Mouse (Mus musculus) hindbrain, embryonic 13.5 days (tissue): ENCODE measurements around the gene Trpm1. TPM values are rescaled to one million over a fixed set of nuclear protein-coding genes. Genes with fewer than 3 reads are reported as not detected.

Source experiments
- ATAC-seq: fragments of 200-750 bp; cut with Nextera tagmentation; 2 replicates; pipeline ENCODE4 v1.8.0; 2017; ENCODE audit warnings: moderate TSS enrichment; ENCODE audit not compliant: low FRiP score
- H3K27ac ChIP-seq: fragments of 300-500 bp; sonication (generic); 2 replicates; pipeline ENCODE4 v1.5.1; 2015; ENCODE audit warnings: inconsistent platforms, mild to moderate bottlenecking, moderate library complexity
- H3K27me3 ChIP-seq: fragments of 300-500 bp; sonication (generic); 2 replicates; pipeline ENCODE4 v1.6.1; 2015; ENCODE audit warnings: mild to moderate bottlenecking, inconsistent platforms
- H3K36me3 ChIP-seq: fragments of 300-500 bp; sonication (generic); 2 replicates; pipeline ENCODE4 v1.6.1; 2015; ENCODE audit warnings: mild to moderate bottlenecking, inconsistent platforms
- H3K4me1 ChIP-seq: fragments of 300-500 bp; sonication (generic); replicated peaks from 2 replicates; pipeline ENCODE4 v1.6.1; 2015; ENCODE audit warnings: inconsistent platforms
- H3K4me2 ChIP-seq: fragments of 300-500 bp; sonication (generic); 2 replicates; pipeline ENCODE4 v1.6.1; 2015; ENCODE audit warnings: inconsistent platforms, mild to moderate bottlenecking, moderate library complexity
- H3K4me3 ChIP-seq: fragments of 300-500 bp; sonication (generic); 2 replicates; pipeline ENCODE4 v1.5.1; 2015; ENCODE audit warnings: mild to moderate bottlenecking, inconsistent platforms
- H3K9ac ChIP-seq: fragments of 300-500 bp; sonication (generic); 2 replicates; pipeline ENCODE4 v1.6.1; 2015; ENCODE audit warnings: mild to moderate bottlenecking, inconsistent platforms
- H3K9me3 ChIP-seq: fragments of 300-500 bp; sonication (generic); 2 replicates; pipeline ENCODE4 v1.6.1; 2016; ENCODE audit warnings: inconsistent platforms
- WGBS: fragments of 180-500 bp; shearing (Covaris S2); methylation state at CpG from one replicate; pipeline ENCODE4 v1.1.7; 2015; 5-methylcytosine and 5-hydroxymethylcytosine counted together
- polyA plus RNA-seq: library from polyadenylated mRNA; unstranded; fragments of >200 nt; fragmentation: Nextera tagmentation; extraction: Ambion mirVana; gene quantifications from 2 replicates; pipeline ENCODE4 v1.2.1, GENCODE M21; 2015

Gene Trpm1
- polyA plus RNA-seq, 1 experiment from 2014 or later = 0.26 TPM

GRCm38 (mm10) chr7:64179310-64179709, 25.7 kb downstream of the Trpm1 start:
- Histone ChIP-seq H3K4me3 (no peak overlapping the region), H3K9ac (no peak overlapping the region), H3K4me2 (no peak overlapping the region), H3K4me1 (no peaks in the 10 kb centered on the region), H3K27me3 (no peaks in the 10 kb centered on the region), H3K36me3 (no peaks in the 10 kb centered on the region), H3K27ac (no peak overlapping the region), H3K9me3 (no peaks in the 10 kb centered on the region)
- no peak for ATAC-seq
- WGBS = 91% methylated on average over 4 of the region's 4 CpGs

GRCm38 (mm10) chr7:64185203-64185931, 31.7 kb downstream of the Trpm1 start:
- ATAC-seq = no peak
- WGBS = 36% methylated on average over 10 of the region's 10 CpGs
- Histone ChIP-seq H3K36me3 (no peaks in the 10 kb centered on the region), H3K4me3 (no peak overlapping the region), H3K4me1 (peaks cover 8% of the 10 kb centered on the region), H3K9me3 (no peaks in the 10 kb centered on the region), H3K9ac (no peak overlapping the region), H3K27me3 (no peaks in the 10 kb centered on the region), H3K4me2 (no peak overlapping the region), H3K27ac (no peak overlapping the region)

- no peak overlapping the region for H3K27ac ChIP-seq
- no peaks in the 10 kb centered on the region for H3K36me3 ChIP-seq
- H3K9ac ChIP-seq = no peak overlapping the region
- H3K27me3 ChIP-seq = no peaks in the 10 kb centered on the region
- no peak overlapping the region for H3K4me2 ChIP-seq
- H3K4me1 ChIP-seq = peaks cover 8% of the 10 kb centered on the region
- no peak for ATAC-seq
- H3K9me3 ChIP-seq = no peaks in the 10 kb centered on the region
- H3K4me3 ChIP-seq = no peak overlapping the region
- 85% methylated on average over 3 of the region's 3 CpGs for WGBS
Measured at GRCm38 (mm10) chr7:64185932-64186312, 32.3 kb downstream of the Trpm1 start.

GRCm38 (mm10) chr7:64192261-64192943, 38.8 kb downstream of the Trpm1 start:
- no peak for ATAC-seq
- Histone ChIP-seq H3K27me3 (no peaks in the 10 kb centered on the region), H3K4me1 (peaks cover 7% of the 10 kb centered on the region; the same call in 1 of the 2 replicates), H3K27ac (no peak overlapping the region), H3K36me3 (no peaks in the 10 kb centered on the region), H3K9ac (no peak overlapping the region), H3K4me3 (no peak overlapping the region), H3K9me3 (no peaks in the 10 kb centered on the region), H3K4me2 (no peak overlapping the region)
- WGBS = 76% methylated on average over 14 of the region's 14 CpGs

- Histone ChIP-seq H3K9me3 (no peaks in the 10 kb centered on the region), H3K4me1 (peaks cover 7% of the 10 kb centered on the region; the same call in 1 of the 2 replicates), H3K27ac (no peak overlapping the region), H3K36me3 (no peaks in the 10 kb centered on the region), H3K9ac (no peak overlapping the region), H3K4me2 (no peak overlapping the region), H3K27me3 (no peaks in the 10 kb centered on the region), H3K4me3 (no peak overlapping the region)
- 44% methylated on average over 5 of the region's 5 CpGs for WGBS
- no peak for ATAC-seq
Measured at GRCm38 (mm10) chr7:64193476-64193875, 39.8 kb downstream of the Trpm1 start.

GRCm38 (mm10) chr7:64196114-64196513, 42.5 kb downstream of the Trpm1 start:
- WGBS = 80% methylated on average over 3 of the region's 3 CpGs
- H3K4me2 ChIP-seq = no peak overlapping the region

GRCm38 (mm10) chr7:64208700-64209099, 55.1 kb downstream of the Trpm1 start:
- Histone ChIP-seq H3K27ac (no peak overlapping the region), H3K4me3 (no peak overlapping the region), H3K4me2 (no peak overlapping the region), H3K9ac (no peak overlapping the region), H3K27me3 (no peaks in the 10 kb centered on the region), H3K4me1 (no peaks in the 10 kb centered on the region), H3K36me3 (no peaks in the 10 kb centered on the region), H3K9me3 (no peaks in the 10 kb centered on the region)
- ATAC-seq = no peak
- 63% methylated on average over 5 of the region's 5 CpGs for WGBS

More at GRCm38 (mm10) chr7:64196114-64196513, 42.5 kb downstream of the Trpm1 start:
- Histone ChIP-seq H3K27ac (no peak overlapping the region), H3K27me3 (no peaks in the 10 kb centered on the region), H3K4me1 (peaks cover 7% of the 10 kb centered on the region; the same call in 1 of the 2 replicates), H3K36me3 (no peaks in the 10 kb centered on the region), H3K9ac (no peak overlapping the region), H3K9me3 (no peaks in the 10 kb centered on the region), H3K4me3 (no peak overlapping the region)
- ATAC-seq = no peak

GRCm38 (mm10) chr7:64212870-64213269, 59.2 kb downstream of the Trpm1 start:
- Histone ChIP-seq H3K4me3 (no peak overlapping the region), H3K4me1 (no peaks in the 10 kb centered on the region), H3K27ac (no peak overlapping the region), H3K9me3 (no peaks in the 10 kb centered on the region), H3K36me3 (no peaks in the 10 kb centered on the region), H3K27me3 (no peaks in the 10 kb centered on the region), H3K4me2 (no peak overlapping the region), H3K9ac (no peak overlapping the region)
- no peak for ATAC-seq
- 94% methylated on average over 4 of the region's 4 CpGs for WGBS

- Histone ChIP-seq H3K9ac (no peak overlapping the region), H3K27me3 (no peaks in the 10 kb centered on the region), H3K36me3 (no peaks in the 10 kb centered on the region), H3K4me2 (no peak overlapping the region), H3K9me3 (no peaks in the 10 kb centered on the region), H3K4me3 (no peak overlapping the region), H3K4me1 (no peaks in the 10 kb centered on the region), H3K27ac (no peak overlapping the region)
- 66% methylated on average over 4 of the region's 4 CpGs for WGBS
- ATAC-seq = no peak
Measured at GRCm38 (mm10) chr7:64214066-64214465, 60.4 kb downstream of the Trpm1 start.

- H3K4me1 ChIP-seq = no peaks in the 10 kb centered on the region
- no peak overlapping the region for H3K4me2 ChIP-seq
- H3K4me3 ChIP-seq = no peak overlapping the region
- no peak overlapping the region for H3K9ac ChIP-seq
- H3K9me3 ChIP-seq = no peaks in the 10 kb centered on the region
- H3K36me3 ChIP-seq = no peaks in the 10 kb centered on the region
- no peak overlapping the region for H3K27ac ChIP-seq
- ATAC-seq = no peak
- 83% methylated on average over 4 of the region's 4 CpGs for WGBS
- H3K27me3 ChIP-seq = no peaks in the 10 kb centered on the region
Measured at GRCm38 (mm10) chr7:64215613-64216012, 62.0 kb downstream of the Trpm1 start.

GRCm38 (mm10) chr7:64217428-64217827, 63.8 kb downstream of the Trpm1 start:
- ATAC-seq = no peak
- Histone ChIP-seq H3K27ac (no peak overlapping the region), H3K27me3 (no peaks in the 10 kb centered on the region), H3K4me2 (no peak overlapping the region), H3K4me3 (no peak overlapping the region), H3K4me1 (no peaks in the 10 kb centered on the region), H3K9ac (no peak overlapping the region), H3K36me3 (no peaks in the 10 kb centered on the region), H3K9me3 (no peaks in the 10 kb centered on the region)
- WGBS = 92% methylated on average over 7 of the region's 7 CpGs

- H3K4me1 ChIP-seq = no peaks in the 10 kb centered on the region
- no peak overlapping the region for H3K4me2 ChIP-seq
- no peak overlapping the region for H3K9ac ChIP-seq
- no peak overlapping the region for H3K27ac ChIP-seq
- no peaks in the 10 kb centered on the region for H3K36me3 ChIP-seq
- ATAC-seq = no peak
- no peaks in the 10 kb centered on the region for H3K27me3 ChIP-seq
- H3K4me3 ChIP-seq = no peak overlapping the region
- H3K9me3 ChIP-seq = no peaks in the 10 kb centered on the region
- WGBS = 87% methylated on average over 7 of the region's 7 CpGs
Measured at GRCm38 (mm10) chr7:64219765-64220164, 66.1 kb downstream of the Trpm1 start.

- Histone ChIP-seq H3K4me2 (no peak overlapping the region), H3K9me3 (no peaks in the 10 kb centered on the region), H3K4me3 (no peak overlapping the region), H3K4me1 (no peaks in the 10 kb centered on the region), H3K27me3 (no peaks in the 10 kb centered on the region), H3K36me3 (no peaks in the 10 kb centered on the region), H3K9ac (no peak overlapping the region), H3K27ac (no peak overlapping the region)
- no peak for ATAC-seq
- WGBS = 91% methylated on average over 5 of the region's 5 CpGs
Measured at GRCm38 (mm10) chr7:64223215-64223614, 69.6 kb downstream of the Trpm1 start.
